Mouse (Mus musculus) stomach, embryonic 15.5 days (tissue): ENCODE results near the gene St7. TPM values are rescaled to one million over a fixed set of nuclear protein-coding genes. Genes with fewer than 3 reads are reported as not detected.

ENCODE experiments used
- ATAC-seq: fragments of 200-750 bp; cut with Nextera tagmentation; 2 replicates; pipeline ENCODE4 v1.8.0; 2017; ENCODE audit warnings: low read depth, moderate number of reproducible peaks, moderate TSS enrichment; ENCODE audit not compliant: insufficient read depth, low FRiP score
- H3K27ac ChIP-seq: fragments of 300-500 bp; sonication (generic); 2 replicates; pipeline ENCODE4 v1.5.1; 2015; ENCODE audit warnings: mild to moderate bottlenecking, inconsistent platforms
- H3K27me3 ChIP-seq: fragments of 300-500 bp; sonication (generic); replicated peaks from 2 replicates; pipeline ENCODE4 v1.6.1; 2015; ENCODE audit warnings: inconsistent platforms
- H3K36me3 ChIP-seq: fragments of 300-500 bp; sonication (generic); 2 replicates; pipeline ENCODE4 v1.6.1; 2015; ENCODE audit warnings: inconsistent platforms
- H3K4me1 ChIP-seq: fragments of 300-500 bp; sonication (generic); 2 replicates; pipeline ENCODE4 v1.6.1; 2015; ENCODE audit warnings: inconsistent platforms
- H3K4me2 ChIP-seq: fragments of 300-500 bp; sonication (generic); 2 replicates; pipeline ENCODE4 v1.6.1; 2015; ENCODE audit warnings: mild to moderate bottlenecking, inconsistent platforms
- H3K4me3 ChIP-seq: fragments of 300-500 bp; sonication (generic); replicated peaks from 2 replicates; pipeline ENCODE4 v1.5.1; 2015; ENCODE audit warnings: inconsistent platforms
- H3K9ac ChIP-seq: fragments of 300-500 bp; sonication (generic); 2 replicates; pipeline ENCODE4 v1.6.1; 2015; ENCODE audit warnings: inconsistent platforms
- H3K9me3 ChIP-seq: fragments of 300-500 bp; sonication (generic); 2 replicates; pipeline ENCODE4 v1.6.1; 2016; ENCODE audit warnings: inconsistent platforms
- WGBS: fragments of 180-500 bp; shearing (Covaris S2); methylation state at CpG from one replicate; pipeline ENCODE4 v1.1.7; 2015; 5-methylcytosine and 5-hydroxymethylcytosine counted together
- polyA plus RNA-seq: library from polyadenylated mRNA; unstranded; fragments of >200 nt; fragmentation: Nextera tagmentation; extraction: Ambion mirVana; gene quantifications from 2 replicates; pipeline ENCODE4 v1.2.1, GENCODE M21; 2015

The St7 gene
- polyA plus RNA-seq, 1 experiment from 2014 or later: 23.5 TPM

DNA sequence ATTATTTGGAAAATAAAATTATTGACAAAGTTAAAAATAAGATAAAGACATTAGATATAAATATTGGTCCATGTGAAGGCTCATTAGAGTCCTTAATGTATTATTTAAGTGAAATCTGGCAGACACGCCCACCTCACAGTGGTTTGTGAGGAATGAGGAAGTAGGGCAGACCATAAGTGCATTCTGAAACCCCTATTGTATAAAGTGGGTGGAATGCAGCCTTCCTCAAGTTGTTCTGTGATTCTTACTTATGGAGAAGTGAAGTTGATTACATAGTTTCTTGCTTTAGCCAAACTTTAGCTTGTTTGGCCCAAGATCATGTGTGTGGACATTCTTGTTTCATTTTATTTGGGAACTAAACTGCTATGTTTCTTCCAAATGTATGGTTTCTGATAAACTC is 144.9 kb downstream of the St7 start:
- no peak overlapping the region for H3K27ac ChIP-seq
- H3K36me3 ChIP-seq: no peaks in the 10 kb centered on the region
- H3K4me1 ChIP-seq: no peaks in the 10 kb centered on the region
- 71% methylated on average over 1 of the region's 1 CpGs for WGBS
- no peaks in the 10 kb centered on the region for H3K27me3 ChIP-seq
- no peak overlapping the region for H3K4me2 ChIP-seq
- H3K9ac ChIP-seq: no peak overlapping the region
- ATAC-seq: no peak
- H3K9me3 ChIP-seq: no peaks in the 10 kb centered on the region
- H3K4me3 ChIP-seq: no peak overlapping the region

DNA sequence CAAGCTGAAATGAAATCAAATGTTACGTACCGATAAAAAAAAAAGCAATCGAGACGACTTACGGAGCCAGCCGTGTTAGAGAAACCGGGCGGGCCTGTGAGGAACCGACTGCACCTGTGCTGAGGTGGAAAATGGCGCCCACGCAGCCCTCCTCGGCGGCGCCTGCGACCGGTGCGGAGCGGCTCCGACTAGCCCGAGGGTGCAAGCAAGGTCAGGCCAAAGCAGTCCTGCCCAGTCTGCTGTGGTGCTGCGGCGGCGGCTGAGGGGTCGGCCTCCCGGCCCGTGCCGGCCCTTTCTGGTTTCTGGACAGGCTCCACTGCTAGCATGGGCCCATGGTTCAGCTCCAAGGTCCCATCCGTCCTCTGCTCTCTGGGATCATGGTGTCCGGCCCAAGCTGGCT is 147.7 kb downstream of the St7 start:
- ATAC-seq: no peak
- WGBS: 79% methylated on average over 29 of the region's 29 CpGs

DNA sequence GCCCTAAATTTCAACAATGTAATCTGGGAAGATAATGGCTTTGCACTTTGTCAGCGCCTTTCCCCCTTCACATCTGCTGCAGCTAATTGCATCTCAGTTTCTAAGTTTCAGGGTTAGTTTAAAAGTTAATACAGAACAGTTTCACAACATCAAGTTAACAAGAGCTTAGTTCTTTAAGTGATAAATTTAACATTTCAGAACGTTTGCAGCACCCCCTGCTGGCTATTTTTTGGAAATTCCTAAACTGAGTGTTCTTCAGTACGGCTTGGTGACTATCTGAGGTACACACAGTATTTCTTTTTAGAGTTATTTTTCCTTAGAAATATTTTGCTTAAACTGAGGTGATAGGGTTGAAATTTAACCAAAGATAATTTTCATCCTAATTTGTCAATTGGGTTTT is 150.0 kb downstream of the St7 start:
- Histone ChIP-seq H3K4me3 (no peak overlapping the region), H3K4me1 (no peaks in the 10 kb centered on the region), H3K9me3 (no peaks in the 10 kb centered on the region), H3K27ac (no peak overlapping the region), H3K4me2 (no peak overlapping the region), H3K36me3 (no peaks in the 10 kb centered on the region), H3K9ac (no peak overlapping the region), H3K27me3 (no peaks in the 10 kb centered on the region)
- 32% methylated on average over 3 of the region's 3 CpGs for WGBS
- ATAC-seq: no peak

More for the DNA sequence above, 147.7 kb downstream of the St7 start:
- H3K4me3 ChIP-seq: no peak overlapping the region
- H3K36me3 ChIP-seq: no peaks in the 10 kb centered on the region
- H3K9me3 ChIP-seq: no peaks in the 10 kb centered on the region
- H3K4me1 ChIP-seq: no peaks in the 10 kb centered on the region
- no peak overlapping the region for H3K9ac ChIP-seq
- no peaks in the 10 kb centered on the region for H3K27me3 ChIP-seq
- no peak overlapping the region for H3K4me2 ChIP-seq
- H3K27ac ChIP-seq: no peak overlapping the region

DNA sequence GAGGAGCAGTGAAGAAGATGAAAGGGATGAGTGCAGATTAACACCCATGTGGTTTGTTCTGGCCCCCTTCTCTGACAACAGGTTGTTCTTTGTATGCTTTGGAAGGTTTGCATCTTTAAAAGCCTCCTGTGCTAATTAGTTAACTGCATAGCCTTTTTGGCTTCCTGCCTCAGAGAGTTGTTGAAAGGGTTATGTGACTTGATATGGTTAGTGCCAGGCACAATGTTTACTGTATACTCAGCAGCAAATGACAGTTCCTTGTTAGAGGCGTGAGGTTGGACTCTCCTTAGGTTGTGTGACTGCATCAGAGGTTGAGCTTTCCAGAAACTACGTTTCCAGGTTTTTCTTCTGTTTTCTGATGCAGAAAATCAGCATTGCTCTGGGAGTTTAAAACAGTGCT is 158.6 kb downstream of the St7 start:
- H3K27ac ChIP-seq: no peak overlapping the region

DNA sequence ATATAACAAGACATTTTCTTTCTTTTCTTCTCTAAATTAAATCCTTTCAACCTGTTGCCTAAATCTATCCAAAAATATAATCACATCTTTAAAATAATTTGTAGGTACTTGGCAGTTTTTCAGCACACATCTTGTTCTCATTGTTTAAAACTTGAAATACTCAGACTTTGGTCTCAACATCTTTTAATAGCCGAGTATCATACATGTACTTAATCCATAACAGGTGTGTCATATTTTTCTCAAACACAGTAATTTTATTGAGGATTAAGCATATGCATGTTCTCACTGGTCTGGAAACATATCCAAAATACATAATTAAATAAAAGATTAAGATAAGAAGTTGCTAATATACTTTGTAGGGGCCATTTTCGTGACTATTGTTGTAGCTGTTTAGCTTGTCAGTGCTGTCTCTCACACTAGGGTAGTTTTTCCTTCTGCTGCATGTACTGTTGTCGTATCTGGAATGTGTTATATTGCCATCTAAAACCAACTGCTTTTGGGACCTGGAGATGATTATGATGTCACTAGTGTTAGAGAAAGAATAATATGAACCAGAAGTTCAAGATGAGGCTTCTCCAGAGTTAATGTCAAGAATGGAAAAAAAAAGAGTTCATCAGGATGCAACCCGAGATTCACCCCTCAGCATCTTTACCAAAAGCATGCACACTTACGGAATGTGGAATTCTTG is 161.0 kb downstream of the St7 start:
- H3K4me1 ChIP-seq: no peaks in the 10 kb centered on the region
- H3K27ac ChIP-seq: no peak overlapping the region
- no peak overlapping the region for H3K4me3 ChIP-seq
- no peaks in the 10 kb centered on the region for H3K36me3 ChIP-seq
- H3K27me3 ChIP-seq: no peaks in the 10 kb centered on the region
- no peak for ATAC-seq
- 79% methylated on average over 5 of the region's 5 CpGs for WGBS
- H3K4me2 ChIP-seq: no peak overlapping the region
- H3K9ac ChIP-seq: no peak overlapping the region
- H3K9me3 ChIP-seq: no peaks in the 10 kb centered on the region

More for the DNA sequence above, 158.6 kb downstream of the St7 start:
- no peak for ATAC-seq
- Histone ChIP-seq H3K9ac (no peak overlapping the region), H3K27me3 (no peaks in the 10 kb centered on the region), H3K9me3 (no peaks in the 10 kb centered on the region), H3K36me3 (no peaks in the 10 kb centered on the region), H3K4me2 (no peak overlapping the region), H3K4me3 (no peak overlapping the region), H3K4me1 (no peaks in the 10 kb centered on the region)
- 59% methylated on average over 2 of the region's 2 CpGs for WGBS

DNA sequence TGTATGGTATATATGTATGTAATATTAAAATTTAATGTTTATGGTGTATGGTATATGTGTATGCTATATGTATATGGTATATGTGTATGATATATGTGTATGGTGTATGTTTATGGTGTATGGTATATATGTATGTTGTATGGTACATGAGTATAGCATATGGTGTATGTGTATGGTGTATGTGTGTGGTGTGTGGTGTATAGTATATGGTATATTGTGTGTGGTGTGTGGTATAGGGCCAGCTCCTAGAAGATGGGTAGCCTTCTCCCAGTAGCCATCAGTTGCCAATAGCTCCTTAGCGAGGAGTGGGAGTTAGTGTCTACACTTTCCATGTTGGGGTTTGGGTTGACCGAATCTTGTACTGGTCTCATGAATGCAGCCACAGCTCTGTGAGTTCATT is 162.9 kb downstream of the St7 start:
- no peaks in the 10 kb centered on the region for H3K27me3 ChIP-seq
- 98% methylated on average over 2 of the region's 2 CpGs for WGBS
- no peaks in the 10 kb centered on the region for H3K36me3 ChIP-seq
- H3K9me3 ChIP-seq: no peaks in the 10 kb centered on the region
- H3K27ac ChIP-seq: no peak overlapping the region
- H3K4me3 ChIP-seq: no peak overlapping the region
- no peak overlapping the region for H3K9ac ChIP-seq
- H3K4me1 ChIP-seq: no peaks in the 10 kb centered on the region
- H3K4me2 ChIP-seq: no peak overlapping the region
- ATAC-seq: no peak

DNA sequence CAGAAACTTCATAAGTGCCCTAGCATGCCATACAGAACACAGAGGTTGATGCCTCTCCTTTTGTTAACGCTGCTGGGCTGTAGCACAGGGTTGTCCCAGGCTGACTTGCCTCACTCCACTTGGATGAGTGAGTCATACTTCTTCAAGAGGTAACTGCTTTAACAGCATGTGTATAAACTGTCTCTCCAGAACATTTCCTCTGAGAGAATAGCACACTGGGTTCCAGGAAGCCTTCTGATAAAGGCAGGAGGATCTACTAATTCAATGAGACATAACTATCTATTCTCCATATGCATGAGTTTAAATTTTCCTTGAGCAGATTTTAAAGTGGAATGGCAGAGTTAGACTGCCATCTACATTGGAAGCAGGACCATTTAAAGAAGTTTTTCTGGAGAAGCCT is 166.8 kb downstream of the St7 start:
- 86% methylated on average over 1 of the region's 1 CpGs for WGBS
- Histone ChIP-seq H3K4me3 (no peak overlapping the region), H3K9me3 (no peaks in the 10 kb centered on the region), H3K9ac (no peak overlapping the region), H3K27ac (no peak overlapping the region), H3K27me3 (no peaks in the 10 kb centered on the region), H3K4me1 (no peaks in the 10 kb centered on the region), H3K36me3 (no peaks in the 10 kb centered on the region), H3K4me2 (no peak overlapping the region)
- no peak for ATAC-seq

DNA sequence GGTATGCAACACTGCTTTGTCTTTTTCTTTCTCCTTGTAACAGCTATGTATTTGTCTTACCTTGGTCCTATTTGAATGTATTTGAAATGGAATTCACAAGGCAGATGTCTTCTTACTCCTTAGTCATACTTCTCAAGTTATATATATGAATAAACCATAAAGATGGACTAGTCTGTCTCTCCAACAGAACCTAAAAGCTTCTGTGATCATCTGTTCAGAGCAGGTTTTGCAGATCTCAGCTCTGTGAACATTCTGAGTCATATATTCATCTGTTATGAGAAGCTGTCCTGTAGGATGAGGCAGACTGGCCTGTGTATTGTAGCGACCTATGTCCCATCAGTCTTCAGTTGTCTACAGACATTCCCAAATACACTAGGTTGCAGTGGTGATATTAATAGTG is 167.7 kb downstream of the St7 start:
- ATAC-seq: no peak
- Histone ChIP-seq H3K4me2 (no peak overlapping the region), H3K9ac (no peak overlapping the region), H3K4me1 (no peaks in the 10 kb centered on the region), H3K9me3 (no peaks in the 10 kb centered on the region), H3K27me3 (no peaks in the 10 kb centered on the region), H3K4me3 (no peak overlapping the region), H3K36me3 (no peaks in the 10 kb centered on the region), H3K27ac (no peak overlapping the region)
- 82% methylated on average over 1 of the region's 1 CpGs for WGBS

DNA sequence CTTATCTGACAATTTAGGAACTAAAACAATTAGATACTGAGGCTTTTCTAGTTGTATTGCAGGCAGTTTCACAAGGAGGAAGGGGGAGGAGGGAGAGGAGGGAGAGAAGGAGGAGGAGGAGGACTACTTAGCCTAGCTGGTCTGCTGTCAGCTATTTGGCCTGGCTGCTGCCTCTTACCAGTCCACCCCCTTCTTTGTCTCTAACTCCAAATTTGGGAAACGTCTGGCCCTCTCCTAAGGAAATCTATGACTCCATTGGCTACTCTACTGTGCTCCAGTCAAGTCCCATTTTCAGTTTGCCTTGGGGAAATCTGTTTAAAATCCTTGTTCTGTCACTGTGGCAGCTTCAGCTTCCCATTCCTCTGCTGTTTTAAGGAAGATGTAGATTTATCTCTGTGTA is 175.1 kb downstream of the St7 start:
- Histone ChIP-seq H3K27ac (no peak overlapping the region), H3K9me3 (no peaks in the 10 kb centered on the region), H3K36me3 (no peaks in the 10 kb centered on the region), H3K27me3 (no peaks in the 10 kb centered on the region), H3K4me1 (no peaks in the 10 kb centered on the region), H3K4me3 (no peak overlapping the region), H3K4me2 (no peak overlapping the region), H3K9ac (no peak overlapping the region)
- 54% methylated on average over 1 of the region's 1 CpGs for WGBS
- no peak for ATAC-seq

DNA sequence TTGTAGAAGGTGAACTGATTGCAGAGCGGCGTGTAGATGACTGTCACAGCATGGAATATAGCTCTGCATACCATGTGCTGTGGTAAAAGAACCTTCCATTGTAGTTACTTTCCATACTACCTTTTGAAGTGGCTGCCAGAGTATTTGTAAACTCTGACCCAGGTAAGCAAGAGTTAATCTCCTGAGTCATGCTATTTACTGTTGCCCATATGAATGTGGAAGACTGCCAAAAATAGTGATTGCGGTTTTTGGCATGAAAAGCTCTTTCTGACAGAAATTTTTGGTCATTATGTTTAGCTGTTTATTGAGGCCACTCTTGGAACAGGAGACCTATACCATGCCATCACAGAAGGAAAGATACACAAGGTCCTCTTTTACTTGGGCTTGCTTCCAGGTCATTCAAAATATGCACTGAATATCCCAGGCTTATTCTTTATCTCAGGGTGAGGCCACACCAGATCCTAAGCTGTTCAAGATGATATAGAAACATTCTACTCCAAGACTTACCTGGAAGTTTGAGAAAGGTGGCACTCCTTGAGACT is 179.2 kb downstream of the St7 start:
- no peak overlapping the region for H3K4me2 ChIP-seq
- 81% methylated on average over 3 of the region's 3 CpGs for WGBS

DNA sequence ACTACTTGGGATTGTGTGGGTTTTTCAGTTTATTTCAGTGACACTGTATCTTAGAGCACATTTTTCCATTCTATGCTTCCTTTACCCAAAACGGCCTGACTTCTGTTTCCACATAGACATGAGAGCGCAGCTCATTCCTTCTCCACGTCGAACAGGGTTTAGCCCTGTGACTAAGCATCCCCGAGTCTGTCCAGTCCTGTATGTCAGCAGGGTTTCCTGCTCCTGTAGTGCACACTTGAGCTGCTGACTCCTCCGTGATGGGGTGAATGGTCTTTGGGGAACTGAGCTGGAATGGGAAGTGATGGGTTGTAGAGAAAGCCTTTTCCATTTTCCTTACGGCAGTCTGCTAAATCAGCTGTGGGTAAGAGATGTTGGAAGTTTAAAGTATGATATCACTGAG is 182.9 kb downstream of the St7 start:
- H3K27ac ChIP-seq: no peak overlapping the region
- WGBS: 68% methylated on average over 7 of the region's 7 CpGs
- no peaks in the 10 kb centered on the region for H3K4me1 ChIP-seq
- no peak overlapping the region for H3K4me3 ChIP-seq
- no peaks in the 10 kb centered on the region for H3K9me3 ChIP-seq
- no peak overlapping the region for H3K4me2 ChIP-seq
- no peaks in the 10 kb centered on the region for H3K36me3 ChIP-seq
- no peaks in the 10 kb centered on the region for H3K27me3 ChIP-seq
- H3K9ac ChIP-seq: no peak overlapping the region
- ATAC-seq: no peak

More for the DNA sequence above, 179.2 kb downstream of the St7 start:
- H3K27me3 ChIP-seq: no peaks in the 10 kb centered on the region
- H3K36me3 ChIP-seq: no peaks in the 10 kb centered on the region
- ATAC-seq: no peak
- H3K4me3 ChIP-seq: no peak overlapping the region
- no peaks in the 10 kb centered on the region for H3K9me3 ChIP-seq
- H3K9ac ChIP-seq: no peak overlapping the region
- H3K27ac ChIP-seq: no peak overlapping the region
- no peaks in the 10 kb centered on the region for H3K4me1 ChIP-seq

DNA sequence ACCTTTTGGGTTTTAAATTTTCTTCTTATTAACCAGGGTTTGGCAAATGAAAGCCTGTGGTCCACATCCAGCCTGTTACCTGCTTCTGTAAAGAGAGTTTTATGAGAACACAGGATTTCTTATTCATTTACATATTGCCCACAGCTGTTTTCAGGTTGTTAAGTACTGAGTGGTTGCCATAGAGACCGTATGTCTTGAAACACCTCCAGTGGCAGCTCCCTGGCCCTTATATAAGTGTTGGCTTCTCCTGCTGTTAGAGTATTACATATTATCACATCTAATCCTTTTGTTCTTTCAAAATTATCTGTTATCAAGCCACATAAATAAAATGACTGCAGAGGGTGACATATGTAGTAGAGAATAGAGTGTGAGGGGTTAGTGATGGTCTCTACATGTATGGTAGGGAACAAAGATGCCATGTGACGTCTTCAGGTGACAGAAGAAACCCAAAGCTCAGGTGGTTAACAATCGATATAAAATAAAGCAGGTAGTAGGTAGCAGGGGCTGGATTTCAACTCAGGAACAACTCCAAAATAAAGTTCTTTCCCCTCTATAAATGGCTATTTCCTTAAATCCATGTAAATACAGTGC is 183.4 kb downstream of the St7 start:
- Histone ChIP-seq H3K27ac (no peak overlapping the region), H3K9ac (no peak overlapping the region), H3K27me3 (no peaks in the 10 kb centered on the region), H3K4me3 (no peak overlapping the region), H3K4me2 (no peak overlapping the region), H3K9me3 (no peaks in the 10 kb centered on the region), H3K36me3 (no peaks in the 10 kb centered on the region), H3K4me1 (no peaks in the 10 kb centered on the region)
- WGBS: 85% methylated on average over 3 of the region's 3 CpGs
- ATAC-seq: no peak
